Mouse (Mus musculus): ENCODE results near the gene Derl2. TPM values are rescaled to one million over a fixed set of nuclear protein-coding genes. Genes with fewer than 3 reads are reported as not detected.

Gene Derl2
- total RNA-seq, 2 experiments from 2014 or later = 26.7 to 27.6 TPM

GRCm38 (mm10) chr11:70982557-70983228, 36.9 kb downstream of the Derl2 start, which contains the start of gene C1qbp:
Gene C1qbp, minus strand, starts transcription at chr11:70983026.
- peak; percentile 88 to 94 for DNase-seq (ENCODE audit: low spot score in 2 of 2)

GRCm38 (mm10) chr11:70982030-70982429, 37.6 kb downstream of the Derl2 start:
- DNase-seq (ENCODE audit: low spot score in 2 of 2) = no peak

- DNase-seq (ENCODE audit: low spot score in 2 of 2) = no peak
Measured at GRCm38 (mm10) chr11:70980751-70981510, 38.7 kb downstream of the Derl2 start.

GRCm38 (mm10) chr11:70980232-70980631, 39.4 kb downstream of the Derl2 start:
- DNase-seq (ENCODE audit: low spot score in 2 of 2) = no peak

GRCm38 (mm10) chr11:70977293-70977692, 42.3 kb downstream of the Derl2 start:
- no peak for DNase-seq (ENCODE audit: low spot score in 2 of 2)

GRCm38 (mm10) chr11:70975193-70975592, 44.4 kb downstream of the Derl2 start:
- DNase-seq (ENCODE audit: low spot score in 2 of 2) = peak in 1 of 2 experiments; percentile 68

GRCm38 (mm10) chr11:70973947-70974346, 45.7 kb downstream of the Derl2 start:
- DNase-seq (ENCODE audit: low spot score in 2 of 2) = no peak

- DNase-seq (ENCODE audit: low spot score in 2 of 2) = no peak
Measured at GRCm38 (mm10) chr11:70972586-70972985, 47.1 kb downstream of the Derl2 start.

- peak in 1 of 2 experiments; percentile 33 for DNase-seq (ENCODE audit: low spot score in 2 of 2)
Measured at GRCm38 (mm10) chr11:70970560-70971540, 48.8 kb downstream of the Derl2 start.

GRCm38 (mm10) chr11:70969821-70970559, 49.7 kb downstream of the Derl2 start, which contains the start of the genes Nup88 and Rpain:
Gene Nup88, minus strand, starts transcription at chr11:70969973.
Gene Rpain, plus strand, starts transcription at chr11:70970213.
- peak; percentile 92 to 97 for DNase-seq (ENCODE audit: low spot score in 2 of 2)

GRCm38 (mm10) chr11:70969271-70969794, 50.3 kb downstream of the Derl2 start:
- no peak for DNase-seq (ENCODE audit: low spot score in 2 of 2)

GRCm38 (mm10) chr11:70964222-70964907, 55.3 kb downstream of the Derl2 start:
- DNase-seq (ENCODE audit: low spot score in 2 of 2) = no peak

GRCm38 (mm10) chr11:70960786-70961554, 58.7 kb downstream of the Derl2 start:
- DNase-seq (ENCODE audit: low spot score in 2 of 2) = peak in 1 of 2 experiments; percentile 39

Other genes with a start within 250 kb of the Derl2 start
- gene Scimp, start 207.3 kb downstream of the Derl2 start, total RNA-seq (2021) = not detected
- gene Rabep1, start 175.1 kb downstream of the Derl2 start, total RNA-seq (2021) = 100 to 1,000 TPM; 128 to 130 TPM
- gene Nup88, start 49.9 kb downstream of the Derl2 start, total RNA-seq (2021) = 10 to 100 TPM; 49.1 to 49.6 TPM
- 10 to 100 TPM; 36.1 to 38.8 TPM for gene Rpain, start 49.6 kb downstream of the Derl2 start, total RNA-seq (2021)
- 100 to 1,000 TPM in 1 of 2 experiments, 10 to 100 TPM in 1; 98.4 to 107 TPM for gene C1qbp, start 36.8 kb downstream of the Derl2 start, total RNA-seq (2021)
- 10 to 100 TPM; 62.4 to 63.8 TPM for gene Dhx33, start 15.4 kb downstream of the Derl2 start, total RNA-seq (2021)
- gene Mis12, start 230 bp downstream of the Derl2 start, total RNA-seq (2021) = 10 to 100 TPM; 17.7 to 19.5 TPM
- gene 6330403K07Rik, start 13.7 kb upstream of the Derl2 start, total RNA-seq (2021) = 100 to 1,000 TPM; 215 to 252 TPM
- gene Nlrp1a, start 124.9 kb upstream of the Derl2 start, total RNA-seq (2021) = under 1 TPM; 0.67 to 0.76 TPM
- gene Nlrp1b, start 210.9 kb upstream of the Derl2 start, total RNA-seq (2021) = under 1 TPM; 0.07 to 0.18 TPM